Mouse (Mus musculus) heart, postnatal 0 days (tissue): Measurements from ENCODE around the gene Clec4f. TPM values are rescaled to one million over a fixed set of nuclear protein-coding genes. Genes with fewer than 3 reads are reported as not detected.

ENCODE experiments used
- ATAC-seq: fragments of 200-750 bp; cut with Nextera tagmentation; 2 replicates; pipeline ENCODE4 v1.8.0; 2017; ENCODE audit warnings: low read depth, moderate number of reproducible peaks, moderate library complexity; ENCODE audit not compliant: insufficient read depth
- DNase-seq: peaks from one replicate; pipeline ENCODE4 v3.0.0-alpha.2; 2016; ENCODE audit warnings: low spot score
- H3K27ac ChIP-seq: fragments of 300-500 bp; sonication (generic); 2 replicates; pipeline ENCODE4 v1.5.1; 2014; ENCODE audit warnings: low read depth, mild to moderate bottlenecking
- H3K27me3 ChIP-seq: fragments of 300-500 bp; sonication (generic); 2 replicates; pipeline ENCODE4 v1.6.1; 2014; ENCODE audit warnings: low read length, mixed read lengths; ENCODE audit not compliant: control insufficient read depth, insufficient read depth
- H3K36me3 ChIP-seq: fragments of 300-500 bp; sonication (generic); replicated peaks from 2 replicates; pipeline ENCODE4 v1.6.1; 2014; ENCODE audit warnings: low read length, mixed read lengths; ENCODE audit not compliant: control insufficient read depth, insufficient read depth
- H3K4me1 ChIP-seq: fragments of 300-500 bp; sonication (generic); 2 replicates; pipeline ENCODE4 v1.6.1; 2014; ENCODE audit warnings: antibody characterized with exemption; ENCODE audit not compliant: control insufficient read depth, insufficient read depth
- H3K4me2 ChIP-seq: fragments of 300-500 bp; sonication (generic); 2 replicates; pipeline ENCODE4 v1.6.1; 2014; ENCODE audit warnings: low read depth, mild to moderate bottlenecking, low read length, moderate library complexity
- H3K4me3 ChIP-seq: fragments of 300-500 bp; sonication (generic); 2 replicates; pipeline ENCODE4 v1.5.1; 2014; ENCODE audit warnings: low read depth, low read length
- H3K9ac ChIP-seq: fragments of 300-500 bp; sonication (generic); replicated peaks from 2 replicates; pipeline ENCODE4 v1.6.1; 2014; ENCODE audit warnings: low read depth, low read length, mixed read lengths
- H3K9me3 ChIP-seq: fragments of 300-500 bp; sonication (generic); replicated peaks from 2 replicates; pipeline ENCODE4 v1.6.1; 2016; ENCODE audit warnings: low read length; ENCODE audit not compliant: control insufficient read depth
- CTCF ChIP-seq: IDR thresholded peaks from 2 replicates; pipeline ENCODE4 v1.5.1; 2016; ENCODE audit warnings: antibody characterized with exemption, control low read depth, low read depth
- EP300 ChIP-seq: IDR thresholded peaks from 2 replicates; pipeline ENCODE4 v1.6.1; 2016; ENCODE audit warnings: antibody characterized with exemption, low read depth
- WGBS: fragments of 180-500 bp; shearing (Covaris S2); extraction: QIAGEN DNeasy Blood & Tissue Kit; methylation state at CpG from one replicate; pipeline ENCODE4 v1.1.7; 2014; 5-methylcytosine and 5-hydroxymethylcytosine counted together
- polyA plus RNA-seq: library from polyadenylated mRNA; unstranded; fragments of >200 nt; fragmentation: Nextera tagmentation; extraction: Ambion mirVana; gene quantifications from 2 replicates; pipeline ENCODE4 v1.2.1, GENCODE M21; 2015
- total RNA-seq: library from RNA; depleted of rRNA; stranded (reverse); fragments of >200 nt; gene quantifications from 2 replicates; pipeline ENCODE4 v1.2.3, GENCODE M21; 2014; ENCODE audit warnings: low replicate concordance

Clec4f gene
- total and polyA plus RNA-seq, 2 experiments from 2014 or later: 0.59 TPM; not detected in 1

DNA sequence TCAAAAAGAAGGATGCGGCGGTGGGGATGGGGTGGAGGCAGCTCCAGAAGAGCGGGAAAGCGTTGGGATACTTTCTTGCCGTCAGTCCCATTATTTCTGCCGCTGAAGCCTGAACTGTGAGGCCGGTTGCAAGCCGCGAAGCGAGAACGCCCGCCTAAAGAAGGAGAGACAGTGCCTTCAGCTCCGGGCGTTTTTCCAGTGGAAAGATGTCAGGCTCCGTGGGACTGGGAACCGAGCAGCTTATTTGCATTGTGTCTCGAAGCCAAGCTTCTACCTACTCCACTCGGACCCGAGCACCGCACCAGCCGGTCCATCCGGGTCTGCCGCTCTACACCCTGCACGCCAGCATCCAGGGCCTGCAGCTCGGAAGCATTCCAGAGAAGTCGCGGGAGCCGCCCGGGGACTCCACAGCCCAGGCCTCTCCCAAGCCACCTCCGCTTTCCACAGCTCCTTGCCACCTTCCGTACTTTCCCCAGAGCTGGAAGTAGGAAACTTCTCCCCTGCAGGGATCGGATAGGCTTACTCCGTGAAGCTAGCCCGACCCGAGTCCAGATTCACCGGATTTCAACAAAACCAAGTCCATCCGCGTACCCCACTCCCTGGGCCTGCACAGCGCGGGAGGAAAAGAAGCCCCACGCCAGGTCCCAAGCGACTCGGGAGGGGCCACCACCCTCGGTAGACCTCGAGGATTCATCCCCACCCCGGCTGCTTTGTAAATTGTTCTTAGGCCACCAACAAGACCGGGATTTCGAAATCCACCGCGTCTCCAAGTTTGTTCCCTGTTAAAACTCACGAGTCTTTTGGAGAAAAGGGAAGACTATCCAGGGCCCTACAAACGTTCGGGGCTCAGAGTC is 46.4 kb upstream of the Clec4f start:
- no peaks in the 10 kb centered on the region for H3K9me3 ChIP-seq
- peaks cover 96% of the 10 kb centered on the region for H3K27me3 ChIP-seq
- H3K4me3 ChIP-seq: no peak overlapping the region
- no peak overlapping the region for H3K4me2 ChIP-seq
- ATAC-seq: 0 out of 2 replicates have a peak, but pooled peaks have one; percentile 17
- no peak overlapping the region for H3K9ac ChIP-seq
- TF ChIP-seq EP300 (no peak), CTCF (no peak)
- WGBS: 2% methylated on average over 53 of the region's 53 CpGs
- H3K4me1 ChIP-seq: no peaks in the 10 kb centered on the region
- no peaks in the 10 kb centered on the region for H3K36me3 ChIP-seq
- H3K27ac ChIP-seq: no peak overlapping the region
- no peak for DNase-seq

DNA sequence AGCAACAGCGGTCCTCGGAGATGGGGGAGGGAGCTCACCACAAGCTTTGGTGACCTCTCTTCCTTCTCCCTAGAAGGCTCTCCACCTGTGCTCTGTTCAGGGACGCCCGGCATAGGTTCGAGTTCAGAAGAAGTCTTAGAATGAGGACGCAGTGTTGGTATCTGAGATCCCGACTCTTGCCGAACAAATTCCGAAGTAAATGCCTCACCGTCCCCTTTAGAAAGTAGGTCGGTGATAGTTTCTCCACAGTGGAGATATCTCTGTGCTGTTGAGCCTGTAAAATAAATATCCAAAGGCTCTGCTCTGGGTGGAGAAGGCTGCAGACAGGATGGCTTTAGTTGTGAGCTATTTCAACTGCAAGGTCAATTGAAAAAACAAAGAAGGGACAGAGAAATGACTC is 45.0 kb upstream of the Clec4f start:
- no peak for DNase-seq
- no peaks in the 10 kb centered on the region for H3K4me1 ChIP-seq
- no peak overlapping the region for H3K9ac ChIP-seq
- TF ChIP-seq EP300 (no peak), CTCF (no peak)
- H3K36me3 ChIP-seq: no peaks in the 10 kb centered on the region
- no peak overlapping the region for H3K4me2 ChIP-seq
- H3K9me3 ChIP-seq: no peaks in the 10 kb centered on the region
- no peak overlapping the region for H3K4me3 ChIP-seq
- no peak for ATAC-seq
- peaks cover 96% of the 10 kb centered on the region for H3K27me3 ChIP-seq
- 1% methylated on average over 11 of the region's 11 CpGs for WGBS
- no peak overlapping the region for H3K27ac ChIP-seq

DNA sequence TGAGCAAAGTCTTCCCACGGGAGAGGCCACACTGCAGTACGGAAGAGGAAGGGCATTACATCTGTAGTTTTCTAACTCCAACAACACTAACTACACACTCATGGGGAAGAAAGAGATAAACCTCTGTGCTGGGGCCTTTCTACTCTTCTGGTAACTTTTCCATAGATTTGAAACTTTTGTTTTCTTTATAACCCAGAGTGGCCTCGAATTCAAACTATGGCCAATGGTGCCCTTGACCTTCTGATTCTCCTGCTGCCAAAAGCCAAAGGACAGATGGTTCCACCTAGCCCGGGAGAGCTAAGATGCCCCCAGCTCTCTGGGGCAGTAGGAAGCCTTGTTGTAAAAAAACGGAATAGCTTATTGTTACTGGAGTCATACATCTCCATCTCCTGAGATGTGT is 44.0 kb upstream of the Clec4f start:
- Histone ChIP-seq H3K9ac (no peak overlapping the region), H3K9me3 (no peaks in the 10 kb centered on the region), H3K27me3 (peaks cover 96% of the 10 kb centered on the region), H3K4me3 (no peak overlapping the region), H3K27ac (no peak overlapping the region), H3K4me1 (no peaks in the 10 kb centered on the region), H3K4me2 (no peak overlapping the region), H3K36me3 (no peaks in the 10 kb centered on the region)
- no peak for DNase-seq
- no peak for TF ChIP-seq CTCF
- TF ChIP-seq EP300: no peak
- WGBS: 7% methylated on average over 5 of the region's 5 CpGs
- ATAC-seq: no peak

DNA sequence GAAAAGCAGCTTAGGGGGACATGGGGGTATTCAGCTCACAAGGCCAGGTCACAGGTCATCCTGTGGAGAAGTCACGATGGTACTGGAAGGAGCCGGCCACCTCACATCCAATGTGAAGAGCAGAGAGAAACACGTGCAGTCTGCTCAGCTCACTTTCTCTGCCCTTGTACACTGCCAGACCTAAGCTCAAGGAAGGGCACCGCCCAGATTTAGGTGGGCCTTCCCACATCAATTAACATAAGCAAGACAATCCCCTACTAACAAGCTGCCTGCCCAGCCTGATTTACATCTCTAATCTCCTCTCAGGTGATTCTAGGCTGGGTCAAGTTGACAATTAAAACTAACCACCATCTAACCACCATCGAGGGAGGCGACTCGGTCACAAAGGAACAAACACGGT is 41.9 kb upstream of the Clec4f start:
- no peak for ATAC-seq
- H3K9ac ChIP-seq: no peak overlapping the region
- 7% methylated on average over 8 of the region's 8 CpGs for WGBS
- no peaks in the 10 kb centered on the region for H3K9me3 ChIP-seq
- no peak for TF ChIP-seq CTCF
- no peak for TF ChIP-seq EP300
- H3K27ac ChIP-seq: no peak overlapping the region
- no peak overlapping the region for H3K4me3 ChIP-seq
- H3K27me3 ChIP-seq: peaks cover 96% of the 10 kb centered on the region
- H3K36me3 ChIP-seq: no peaks in the 10 kb centered on the region
- no peaks in the 10 kb centered on the region for H3K4me1 ChIP-seq
- DNase-seq: no peak
- no peak overlapping the region for H3K4me2 ChIP-seq

DNA sequence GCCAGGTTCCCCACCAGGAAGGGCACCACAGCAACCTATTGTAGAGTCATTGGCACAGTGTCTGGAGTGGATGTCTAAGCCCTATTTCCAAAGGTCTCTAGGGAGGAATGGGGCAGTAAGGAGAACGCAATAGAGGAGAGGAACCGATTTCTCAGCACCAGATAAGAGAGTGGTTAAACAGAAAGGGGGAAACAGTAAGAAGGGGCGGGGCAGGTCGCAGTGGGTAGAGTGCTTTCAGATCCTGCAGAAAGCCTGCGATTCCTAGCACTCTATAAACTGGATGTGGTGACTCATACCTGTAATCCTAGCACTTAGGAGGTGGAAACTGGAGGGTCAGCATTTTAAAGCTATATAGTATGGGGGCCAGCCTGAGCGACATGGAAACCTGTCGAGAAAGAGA is 40.7 kb upstream of the Clec4f start:
- no peak overlapping the region for H3K9ac ChIP-seq
- H3K4me3 ChIP-seq: no peak overlapping the region
- TF ChIP-seq CTCF: no peak
- TF ChIP-seq EP300: no peak
- H3K4me2 ChIP-seq: no peak overlapping the region
- no peaks in the 10 kb centered on the region for H3K4me1 ChIP-seq
- ATAC-seq: no peak
- DNase-seq: no peak
- no peaks in the 10 kb centered on the region for H3K36me3 ChIP-seq
- no peaks in the 10 kb centered on the region for H3K9me3 ChIP-seq
- H3K27me3 ChIP-seq: peaks cover 97% of the 10 kb centered on the region
- H3K27ac ChIP-seq: no peak overlapping the region
- 3% methylated on average over 7 of the region's 7 CpGs for WGBS

DNA sequence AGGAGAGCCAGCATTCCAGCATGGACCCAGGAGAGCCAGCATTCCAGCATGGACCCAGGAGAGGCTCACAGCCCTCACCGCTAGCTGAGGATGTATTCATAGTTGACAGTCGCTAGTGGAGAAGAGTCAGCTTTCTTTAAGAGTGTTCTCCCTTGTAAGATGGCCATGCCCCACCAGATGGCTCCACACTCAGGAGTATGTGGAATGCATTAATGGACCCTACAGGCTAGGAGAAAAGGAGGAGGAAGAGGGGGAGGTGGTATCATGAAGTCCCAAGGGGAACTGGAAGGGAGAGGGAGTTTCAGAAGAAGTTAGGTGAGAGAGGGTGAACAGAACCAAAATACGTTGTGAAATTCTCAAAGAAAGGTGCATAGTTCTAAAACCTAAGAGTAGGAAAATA is 39.7 kb upstream of the Clec4f start:
- no peak for ATAC-seq

More for the DNA sequence above, 39.7 kb upstream of the Clec4f start:
- no peak for DNase-seq
- H3K36me3 ChIP-seq: no peaks in the 10 kb centered on the region
- H3K4me1 ChIP-seq: no peaks in the 10 kb centered on the region
- no peak overlapping the region for H3K4me2 ChIP-seq
- no peak for TF ChIP-seq EP300
- peak; percentile 41 for TF ChIP-seq CTCF
- H3K9me3 ChIP-seq: no peaks in the 10 kb centered on the region
- no peak overlapping the region for H3K4me3 ChIP-seq
- 3% methylated on average over 3 of the region's 3 CpGs for WGBS
- H3K27ac ChIP-seq: no peak overlapping the region
- H3K27me3 ChIP-seq: peaks cover 98% of the 10 kb centered on the region
- no peak overlapping the region for H3K9ac ChIP-seq
